Mouse (Mus musculus): ENCODE data around the gene Tmem243. TPM values are rescaled to one million over a fixed set of nuclear protein-coding genes. Genes with fewer than 3 reads are reported as not detected.
"Not testable (repeated sequence)": the region's sequence is repeated elsewhere in the genome, so short reads cannot be mapped to it uniquely, and the experiment has no call there.

Tmem243 gene
- total RNA-seq, 4 experiments from 2014 or later, result 25.5 to 38.9 (median 31.9) TPM

GRCm38 (mm10) chr5:9107296-9108089 lies 7.0 kb downstream of the Tmem243 start:
- DNase-seq, result no peak

DNA sequence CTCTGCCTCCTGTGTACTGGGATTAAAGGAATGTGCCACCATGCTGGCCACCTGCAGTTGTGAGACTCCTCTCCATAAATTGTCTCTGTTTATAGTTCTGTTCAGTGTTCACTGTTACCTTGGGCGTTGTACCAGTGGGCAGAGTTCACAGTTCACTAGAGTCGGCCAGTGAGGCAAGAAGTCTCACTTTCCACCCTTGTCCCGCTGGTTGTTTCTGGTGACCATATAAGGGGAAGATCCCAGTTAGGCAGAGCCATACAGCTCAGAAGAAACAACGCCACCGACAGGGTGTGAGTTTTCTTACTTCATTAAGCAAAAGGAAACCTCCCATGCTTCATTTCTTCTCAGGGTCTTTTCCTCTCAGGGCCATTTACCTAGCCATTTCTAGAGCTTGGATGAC lies 8.0 kb downstream of the Tmem243 start:
- no peak for DNase-seq

GRCm38 (mm10) chr5:9109582-9109981 lies 9.1 kb downstream of the Tmem243 start:
- DNase-seq, result no peak

- DNase-seq, result no peak
Observed at GRCm38 (mm10) chr5:9111285-9111684, 10.8 kb downstream of the Tmem243 start.

DNA sequence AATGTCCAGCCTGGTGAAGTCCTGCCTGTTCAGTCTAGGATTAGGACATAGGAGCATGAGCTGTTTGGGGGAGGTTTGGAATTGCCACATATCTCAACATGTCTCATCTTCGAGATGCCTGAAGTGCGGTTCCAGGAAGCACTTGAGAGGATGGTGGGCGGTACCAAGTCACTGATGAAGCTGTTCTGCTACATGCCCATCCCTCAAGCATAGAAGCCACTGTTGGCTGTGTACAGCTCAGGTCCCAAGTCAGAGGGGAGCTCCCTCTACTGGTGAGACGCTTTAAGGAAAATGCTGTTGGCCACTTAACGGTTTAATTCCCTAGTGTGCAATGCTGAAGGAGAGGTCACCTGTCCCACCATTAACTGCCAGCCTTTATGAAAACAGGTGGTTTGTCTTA lies 11.3 kb downstream of the Tmem243 start:
- no peak for DNase-seq

- DNase-seq, result no peak
Observed at GRCm38 (mm10) chr5:9114162-9114561, 13.7 kb downstream of the Tmem243 start.

- DNase-seq, result no peak
Observed at GRCm38 (mm10) chr5:9124134-9124533, 23.7 kb downstream of the Tmem243 start.

DNA sequence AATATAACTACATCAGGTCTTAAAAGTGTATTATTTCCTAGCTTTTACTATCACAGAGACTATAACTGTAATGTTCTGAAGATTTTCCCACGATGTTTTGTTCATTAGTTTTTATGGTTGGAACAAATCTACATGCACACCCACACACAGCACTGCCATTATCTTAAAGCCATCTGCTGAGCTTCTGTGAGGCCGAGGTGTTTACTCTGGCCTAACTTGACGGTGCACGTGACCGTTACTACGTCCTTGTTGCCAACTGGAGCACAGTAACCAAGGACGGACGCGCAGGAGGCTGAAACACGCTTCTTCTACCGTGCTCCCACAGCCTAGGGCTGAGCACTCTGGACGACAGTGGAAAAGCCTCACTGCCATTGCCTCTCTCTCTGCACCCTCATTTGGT lies 28.1 kb downstream of the Tmem243 start:
- no peak for DNase-seq

GRCm38 (mm10) chr5:9131786-9132185 lies 31.3 kb downstream of the Tmem243 start:
- no peak for DNase-seq

DNA sequence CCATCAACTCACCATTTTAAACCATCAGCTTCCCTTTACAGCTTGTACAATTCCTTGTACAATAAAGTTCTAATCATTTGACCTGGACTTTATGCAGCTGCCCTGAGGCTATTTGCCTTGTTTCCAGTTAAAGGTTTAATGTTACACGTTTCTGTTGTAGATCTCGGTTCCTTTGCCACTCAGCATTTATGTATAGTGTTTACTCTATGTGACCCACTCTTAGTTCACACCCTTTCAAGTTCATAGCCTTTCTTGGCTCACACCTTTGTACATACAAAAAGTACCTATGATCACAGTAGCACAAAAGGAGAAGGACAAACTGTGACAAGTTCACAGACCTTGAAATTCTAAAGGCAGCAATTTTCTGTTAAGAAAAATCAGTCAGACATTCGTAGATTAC lies 35.1 kb downstream of the Tmem243 start:
- DNase-seq, result no peak

DNA sequence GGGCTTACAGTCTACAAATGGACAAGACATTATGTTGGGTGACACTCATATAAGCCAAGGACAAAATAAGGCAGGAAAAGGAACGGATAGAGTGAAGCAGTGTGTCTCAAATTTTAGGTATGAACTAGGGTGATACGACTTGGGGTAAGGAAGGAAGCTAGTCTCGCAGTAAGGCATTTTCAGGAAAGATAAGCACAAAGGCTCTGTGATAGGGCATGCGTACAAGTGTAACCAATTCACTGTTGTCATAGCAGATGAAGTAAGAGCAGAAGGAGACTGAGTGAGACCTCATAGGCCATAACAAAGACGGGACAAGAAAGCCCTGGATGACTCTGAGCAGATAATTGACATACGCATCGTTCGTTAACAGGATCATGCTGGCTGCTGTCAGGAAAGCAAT lies 40.3 kb downstream of the Tmem243 start:
- DNase-seq, result no peak

DNA sequence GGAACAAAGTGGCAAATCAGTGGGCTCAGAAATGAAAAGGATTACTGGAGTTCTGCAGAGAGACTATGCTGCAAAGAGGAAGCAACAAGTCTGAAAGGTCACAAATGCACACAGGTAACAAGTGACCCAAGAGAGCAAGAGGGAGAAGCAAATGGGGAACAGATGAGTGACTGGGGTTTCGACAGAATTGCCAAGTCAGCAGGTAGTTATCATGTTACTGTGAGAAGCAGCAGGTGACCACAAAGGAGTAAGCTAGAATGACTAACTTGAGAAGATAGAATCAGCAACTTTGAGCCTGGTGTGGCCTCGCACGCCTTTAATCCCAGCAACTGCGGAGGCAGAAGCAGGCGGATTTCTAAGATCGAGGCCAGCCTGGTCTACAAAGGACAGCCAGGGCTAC lies 41.9 kb downstream of the Tmem243 start:
- DNase-seq, result no peak

DNA sequence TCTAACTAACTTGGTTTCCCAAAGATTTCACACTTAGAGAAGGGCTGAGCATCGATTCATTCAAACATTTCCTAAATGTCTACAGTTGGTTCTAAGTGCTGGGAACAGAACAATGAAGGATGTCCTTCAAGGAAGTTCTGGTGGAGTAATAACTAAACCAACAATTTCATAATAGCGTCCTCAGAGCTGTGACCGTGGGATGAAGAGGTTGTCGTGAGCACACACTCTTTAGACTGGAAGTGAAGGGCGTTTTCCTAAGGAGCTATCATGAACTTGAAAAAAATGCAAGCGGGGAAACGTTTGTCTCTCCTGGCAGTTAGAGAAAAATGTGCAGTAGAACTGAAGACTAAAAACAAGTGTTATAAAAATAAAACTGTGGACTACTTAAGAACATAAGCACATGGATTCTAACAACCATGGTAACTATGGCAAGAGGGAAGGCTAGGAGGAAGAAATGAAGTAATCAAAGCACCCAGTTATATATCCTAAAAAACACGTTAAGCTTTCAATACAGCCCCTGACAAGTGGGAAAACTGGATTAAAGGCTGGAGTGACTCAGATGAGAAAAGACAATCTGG lies 48.9 kb downstream of the Tmem243 start:
- DNase-seq, result no peak

- no peak for DNase-seq
Observed at GRCm38 (mm10) chr5:9156746-9157145, 56.3 kb downstream of the Tmem243 start.

DNA sequence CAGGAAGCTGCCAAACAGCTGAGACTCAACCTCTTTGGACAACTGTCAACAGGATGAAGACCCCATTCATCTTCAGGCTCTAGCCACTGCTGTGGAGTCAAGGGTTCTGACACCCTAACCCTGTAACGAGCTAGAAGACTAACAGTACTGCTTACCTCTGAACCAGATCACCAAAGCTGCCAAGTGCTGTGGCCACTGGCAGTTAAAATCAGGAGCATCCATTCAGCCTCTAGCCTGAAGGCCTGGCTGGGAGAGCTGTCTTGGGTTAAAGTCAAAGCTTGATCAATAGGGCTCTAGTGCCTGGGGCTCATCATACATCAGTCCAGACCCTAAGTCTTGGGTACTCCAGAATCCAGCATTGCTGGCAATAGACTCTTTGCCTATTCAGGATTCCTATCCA lies 56.9 kb downstream of the Tmem243 start:
- no peak for DNase-seq

GRCm38 (mm10) chr5:9160831-9161455 lies 60.5 kb downstream of the Tmem243 start:
- DNase-seq, result peak; percentile 24

DNA sequence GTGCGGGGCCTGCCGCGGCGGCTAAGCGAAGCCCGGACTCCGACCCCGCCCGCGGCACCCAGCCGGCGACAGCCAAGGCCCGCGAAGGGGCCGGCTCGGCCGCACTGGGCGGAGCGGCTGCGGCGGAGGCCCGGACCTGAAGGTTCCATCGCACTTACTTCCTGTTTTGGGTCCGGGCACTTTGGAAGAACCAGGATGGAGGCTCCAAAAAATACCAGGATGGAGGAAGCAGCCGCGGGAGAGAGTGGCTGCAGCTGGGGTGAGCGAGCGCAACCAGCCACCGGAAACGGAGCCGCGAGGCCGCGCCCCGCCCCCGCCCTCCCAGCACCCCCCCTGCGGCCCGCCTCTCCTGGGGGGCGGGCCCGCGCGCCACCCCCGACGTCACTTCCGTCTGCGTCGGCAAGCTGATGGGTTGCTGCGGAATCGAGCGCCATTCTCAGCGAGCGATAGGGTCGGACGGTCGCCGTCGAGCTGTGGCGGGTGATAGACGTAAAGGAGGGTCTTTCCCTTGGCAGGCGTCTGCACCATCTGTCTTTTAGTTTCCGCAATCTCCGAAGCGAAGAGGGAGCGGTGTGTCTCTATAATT lies 61.1 kb downstream of the Tmem243 start, which contains the start of gene Dmtf1:
Dmtf1 (minus strand) TSS at position 321 of the 586 bp plus-strand sequence.
- DNase-seq, result peak; percentile 90

DNA sequence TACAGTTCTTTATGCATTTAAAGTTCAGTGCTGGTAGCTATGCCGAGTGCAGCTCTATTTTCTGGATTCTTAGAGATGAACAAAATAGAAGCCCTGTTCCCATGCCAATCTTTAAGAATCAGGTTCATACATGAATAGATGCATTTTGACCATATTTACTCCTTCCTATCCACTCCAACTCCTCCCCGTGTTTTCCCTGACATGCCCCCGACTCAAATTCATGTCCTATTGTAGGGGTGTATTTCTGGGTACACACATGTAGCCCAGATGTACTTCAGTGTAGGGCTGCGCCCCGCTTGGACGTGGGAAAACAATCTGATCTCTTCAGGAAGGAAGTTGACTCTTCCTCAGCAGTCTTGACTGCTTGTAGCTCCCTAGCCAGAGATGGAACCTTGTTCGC lies 61.6 kb downstream of the Tmem243 start:
- DNase-seq, result peak; percentile 12

- no peak for DNase-seq
Observed at GRCm38 (mm10) chr5:9163411-9163810, 62.9 kb downstream of the Tmem243 start.

DNA sequence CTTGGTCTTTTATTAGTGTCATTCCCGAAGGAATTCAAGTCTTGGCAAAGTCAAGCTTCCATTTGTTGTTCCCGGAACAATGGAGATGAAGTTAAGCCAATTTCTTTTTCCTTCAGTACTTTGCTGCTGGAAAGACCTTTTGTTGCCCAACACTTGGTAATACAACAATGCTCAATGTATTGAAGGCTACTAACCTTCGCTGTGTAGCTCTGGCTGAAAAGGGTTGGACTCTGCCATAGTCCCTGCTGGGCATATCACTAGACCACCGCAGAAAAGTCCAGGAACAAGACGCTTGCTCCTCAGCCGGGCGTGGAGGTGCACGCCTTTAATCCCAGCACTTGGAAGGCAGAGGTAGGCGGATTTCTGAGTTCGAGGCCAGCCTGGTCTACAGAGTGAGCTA lies 64.7 kb downstream of the Tmem243 start:
- DNase-seq, result not testable (repeated sequence)

- no peak for DNase-seq
Observed at GRCm38 (mm10) chr5:9166366-9166765, 65.9 kb downstream of the Tmem243 start.

DNA sequence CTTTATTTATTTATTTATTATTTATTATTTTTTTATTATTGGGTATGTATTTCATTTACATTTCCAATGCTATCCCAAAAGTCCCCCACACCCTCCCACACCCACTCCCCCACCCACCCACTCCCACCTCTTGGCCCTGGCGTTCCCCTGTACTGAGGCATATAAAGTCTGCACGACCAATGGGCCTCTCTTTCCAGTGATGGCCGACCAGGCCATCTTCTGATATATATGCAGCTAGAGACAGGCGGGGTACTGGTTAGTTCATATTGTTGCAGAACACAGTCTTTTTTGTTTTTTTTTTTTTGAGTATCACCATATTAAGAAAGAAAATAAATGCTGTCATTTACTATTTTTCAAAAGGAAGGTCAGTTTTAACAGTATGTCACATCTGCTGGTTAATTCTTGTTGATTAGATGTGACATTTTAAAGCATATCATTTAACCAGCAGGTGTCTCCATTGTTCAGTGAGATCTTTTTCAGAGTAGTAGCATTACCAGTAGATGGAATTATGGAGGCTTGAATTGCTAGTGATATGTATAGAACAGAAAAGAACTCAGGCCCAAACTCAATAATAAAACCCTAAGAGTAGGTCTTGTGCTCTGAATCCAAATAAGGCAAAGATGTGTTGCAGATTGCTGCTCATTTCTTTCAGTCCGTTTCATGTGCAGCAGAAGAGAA lies 69.0 kb downstream of the Tmem243 start:
- not testable (repeated sequence) for DNase-seq

- no peak for DNase-seq
Observed at GRCm38 (mm10) chr5:9173295-9173694, 72.8 kb downstream of the Tmem243 start.
